Mouse (Mus musculus) granulocyte monocyte progenitor cell, adult 5-6 weeks (primary cell): Measurements from ENCODE around the gene Sfrp5. TPM values are rescaled to one million over a fixed set of nuclear protein-coding genes. Genes with fewer than 3 reads are reported as not detected.
A peak's percentile ranks its signal among the peaks of the same experiment; 100 is the strongest.

Source experiments
- ATAC-seq: replicated peaks from 2 replicates; pipeline ENCODE4 v1.8.0; 2016; ENCODE audit warnings: mild to moderate bottlenecking, moderate TSS enrichment, inconsistent platforms; ENCODE audit not compliant: poor library complexity, severe bottlenecking
- total RNA-seq, 2 experiments: library from RNA; stranded (forward) in 1 of 2; stranded (reverse) in 1 of 2; fragments of 200-712, 200-1000 nt in 1 of 2; fragments of >200 nt in 1 of 2; fragmentation: Nextera tagmentation in 1 of 2; gene quantifications; 2 replicates each; pipeline ENCODE4 v1.2.3; 2014 to 2017

The Sfrp5 gene
- total RNA-seq (2014; fragmentation: Nextera tagmentation) (not detected in 2 replicates), total RNA-seq (2017) (not detected in 2 replicates)

DNA sequence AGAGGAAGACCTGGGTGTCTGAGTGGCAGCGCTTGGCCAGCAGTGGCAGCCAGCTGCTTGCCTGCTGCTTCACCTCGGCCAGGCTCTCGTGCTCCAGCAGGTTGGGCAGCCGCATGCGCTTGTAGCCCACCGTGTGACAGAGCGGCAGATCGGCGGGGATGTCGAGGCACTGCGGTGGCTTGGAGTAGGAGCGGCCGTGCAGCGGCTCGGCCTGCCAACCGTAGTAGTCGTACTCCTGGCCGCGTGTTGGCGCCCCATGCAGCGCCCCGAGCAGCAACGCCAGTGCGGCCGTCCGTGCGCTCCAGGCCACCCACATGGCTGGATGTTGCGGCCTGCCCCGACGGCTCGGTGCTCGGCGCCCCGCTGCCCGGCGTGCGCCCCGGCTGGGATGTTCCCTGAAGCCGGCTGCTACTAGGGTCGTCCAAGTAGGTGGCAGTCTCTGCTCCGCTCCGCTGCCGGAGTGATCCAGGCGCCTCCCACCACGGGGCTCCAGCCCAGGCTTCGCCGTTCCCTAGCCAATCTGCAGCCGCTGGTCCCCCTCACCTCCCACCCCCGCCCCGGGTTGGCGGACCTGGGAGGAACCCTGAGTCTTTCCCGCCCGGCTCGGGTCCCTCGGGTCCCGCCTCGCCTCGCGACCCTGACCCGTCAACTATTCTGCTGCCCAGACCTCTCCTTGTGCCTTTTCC lies at the start of gene Sfrp5:
Sfrp5 (minus strand) TSS at position 557 of the 686 bp plus-strand sequence.
- peak; percentile 28 for ATAC-seq

DNA sequence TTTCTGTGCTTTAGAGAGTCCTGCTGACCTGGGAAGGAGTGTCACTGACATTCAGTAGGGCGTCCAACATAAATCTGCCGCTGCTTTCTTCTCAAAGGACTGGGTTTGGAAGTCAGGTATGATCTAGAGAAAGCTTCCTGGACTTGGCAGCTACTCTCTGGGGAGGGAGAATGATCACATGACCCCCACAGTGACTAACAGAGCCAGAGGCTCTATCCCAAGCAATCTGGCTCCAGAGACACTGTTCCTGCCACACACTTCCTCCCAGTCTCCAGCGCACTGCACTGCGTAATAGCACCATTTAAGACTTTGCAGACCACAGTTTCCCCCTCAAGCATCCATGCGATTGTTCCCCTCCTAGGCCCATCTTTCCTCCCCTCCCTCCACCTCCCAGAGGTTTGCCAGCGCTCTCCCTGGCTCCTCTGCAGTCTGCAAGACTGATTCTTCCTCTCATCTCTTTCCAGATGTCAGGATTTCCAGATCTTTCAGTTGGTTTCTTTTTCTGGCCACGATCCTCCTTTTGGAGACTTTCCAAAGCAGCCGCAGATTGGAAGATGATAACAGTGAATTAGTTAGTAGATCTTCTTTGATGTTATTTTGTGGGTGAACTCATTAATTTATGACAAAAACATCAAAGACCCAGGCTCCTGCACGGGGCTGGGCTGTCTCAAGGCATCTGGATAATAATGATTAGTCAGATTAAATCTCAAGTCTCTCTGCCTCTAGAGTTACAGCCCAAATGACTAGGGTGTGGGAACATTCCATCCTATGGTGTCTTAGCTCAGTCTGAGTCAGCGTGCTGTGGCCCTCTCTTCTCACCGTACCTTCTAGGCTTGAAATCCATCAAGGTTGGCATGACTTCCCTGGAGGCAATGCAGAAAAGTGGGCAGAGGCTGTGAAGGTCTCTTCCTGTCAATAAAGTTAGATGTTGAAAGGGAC lies 48.2 kb upstream of the Sfrp5 start:
- no peak for ATAC-seq

DNA sequence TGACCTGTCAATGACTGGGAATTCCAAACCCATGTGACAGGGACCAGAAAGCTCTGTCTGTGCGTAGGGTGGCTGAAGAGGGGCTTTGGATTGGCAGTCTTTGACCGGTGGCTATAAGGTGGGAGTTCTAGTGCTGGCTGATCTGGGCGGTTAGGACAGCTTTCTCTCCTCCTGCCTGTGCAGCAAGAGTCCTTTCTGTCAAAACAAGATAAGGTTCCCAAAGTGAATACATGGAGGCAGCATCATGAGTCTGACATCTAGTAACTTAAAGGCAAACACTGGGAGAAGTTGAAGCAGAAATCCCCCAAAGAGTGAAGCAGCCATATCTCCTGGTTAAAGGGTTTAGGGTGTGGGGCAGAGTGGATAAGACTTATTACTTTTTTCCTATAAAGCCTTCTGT lies 45.5 kb upstream of the Sfrp5 start, which contains the start of gene Golga7b:
Golga7b (plus strand) TSS at position 56 of the 400 bp plus-strand sequence.
- no peak for ATAC-seq

DNA sequence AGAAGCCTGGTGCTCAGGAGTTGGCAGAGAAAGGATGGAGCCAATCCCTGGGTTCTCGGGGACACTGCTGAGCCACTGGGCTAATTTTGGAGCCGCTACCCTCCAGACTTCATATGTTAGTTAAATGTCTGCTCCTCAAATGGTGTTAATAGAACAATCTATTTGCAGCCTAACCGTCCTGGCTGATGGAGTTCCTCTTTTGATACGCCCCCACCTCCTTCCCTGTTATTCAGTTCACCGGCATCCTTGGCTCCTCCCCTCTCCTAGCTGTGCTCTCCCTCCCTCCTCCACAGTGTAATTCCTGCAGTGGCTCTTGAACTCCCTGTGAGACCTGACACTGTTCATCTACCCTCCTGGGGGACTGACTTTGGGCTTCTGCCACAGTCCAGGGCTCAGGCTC lies 44.6 kb upstream of the Sfrp5 start:
- no peak for ATAC-seq

DNA sequence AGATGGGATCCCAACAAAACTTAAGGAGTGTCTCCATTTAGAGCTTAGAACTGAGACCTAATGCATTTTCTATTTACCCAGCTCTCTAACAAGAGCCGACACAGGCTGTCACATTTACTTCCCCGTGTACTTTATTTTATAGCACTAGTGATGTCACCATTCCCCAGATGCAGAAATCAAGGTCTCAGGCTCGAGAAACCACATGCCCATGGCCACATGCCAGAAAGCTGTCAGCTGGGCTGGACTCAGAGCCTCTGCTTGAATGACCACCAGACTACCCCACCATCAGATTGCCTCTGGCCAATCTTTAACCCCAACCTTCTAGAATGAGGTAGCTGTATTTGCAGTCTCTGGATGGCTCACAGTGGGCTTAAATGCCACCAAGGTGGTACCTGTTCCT lies 41.3 kb upstream of the Sfrp5 start:
- no peak for ATAC-seq

DNA sequence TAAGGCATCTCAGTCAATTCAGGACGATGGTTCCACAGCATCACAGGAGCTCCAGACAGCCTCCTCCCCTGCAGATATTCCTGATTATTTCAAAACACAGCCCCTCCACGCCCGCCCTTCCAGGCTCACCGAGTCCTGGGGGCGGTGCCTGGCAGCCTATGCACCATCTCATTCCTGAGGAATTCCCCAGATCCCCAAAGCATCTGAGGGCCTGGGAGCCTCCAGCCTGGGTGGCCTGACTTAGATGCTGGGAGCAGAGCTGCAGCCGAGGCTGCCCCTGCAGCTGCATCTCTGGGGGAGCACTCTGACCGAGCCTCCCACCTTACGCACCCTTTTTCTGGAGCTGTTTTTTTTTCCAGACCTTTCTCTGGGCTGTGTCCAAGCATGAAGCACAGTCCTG lies 38.8 kb upstream of the Sfrp5 start:
- ATAC-seq: no peak

DNA sequence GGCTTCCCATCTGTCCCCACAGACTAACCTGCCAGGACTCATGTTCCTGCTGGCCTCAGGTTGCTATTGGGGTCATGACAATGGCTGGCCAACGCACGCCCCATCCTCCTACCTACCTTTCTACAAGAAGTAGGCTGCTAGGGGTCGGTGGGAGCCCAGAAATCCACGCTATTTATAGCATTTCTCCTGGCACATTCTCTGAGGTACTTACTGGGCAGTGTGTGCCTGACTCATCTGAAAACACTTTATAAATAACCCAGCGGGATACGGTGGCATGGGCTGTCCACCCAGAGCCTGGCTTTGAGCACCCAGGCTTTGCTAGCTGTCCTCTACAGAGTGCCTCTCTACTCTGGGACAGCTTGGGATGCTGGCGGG lies 36.3 kb upstream of the Sfrp5 start:
- no peak for ATAC-seq

DNA sequence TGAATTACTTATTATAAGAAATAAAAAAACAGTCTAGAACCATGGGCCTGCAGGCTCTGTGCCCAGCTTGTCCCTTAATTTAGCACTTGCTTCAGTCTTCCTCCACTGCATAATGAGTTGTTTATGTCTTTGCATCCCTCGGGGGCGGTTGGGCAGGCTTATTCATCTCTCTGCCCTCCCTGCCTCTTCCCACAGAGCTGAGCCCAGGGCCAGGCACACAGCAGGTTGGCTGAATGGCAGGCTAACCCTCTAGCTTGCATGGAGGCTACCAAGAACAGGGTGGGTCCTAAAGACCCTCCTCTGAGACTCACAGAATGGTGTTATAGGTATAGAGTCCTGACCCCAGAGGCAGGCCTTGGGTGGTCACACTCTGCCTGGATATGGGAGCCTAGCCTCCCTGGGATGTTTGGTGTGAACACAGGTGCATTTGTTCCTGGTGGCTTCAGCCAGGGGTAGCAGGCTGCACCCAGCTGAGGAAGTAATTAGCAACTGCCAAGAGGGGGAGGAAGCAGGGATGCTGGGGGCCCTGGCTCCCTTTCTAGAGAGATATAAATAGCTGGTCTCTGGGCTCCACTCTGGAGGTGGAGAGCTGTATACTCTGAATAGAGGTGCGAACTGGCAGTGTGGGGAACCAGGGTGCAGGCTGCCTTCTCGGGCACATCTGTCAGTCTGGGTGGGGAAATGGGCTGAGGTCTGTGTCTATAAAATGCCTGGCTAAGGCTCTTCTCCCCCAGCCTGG lies 35.7 kb upstream of the Sfrp5 start:
- ATAC-seq: no peak

DNA sequence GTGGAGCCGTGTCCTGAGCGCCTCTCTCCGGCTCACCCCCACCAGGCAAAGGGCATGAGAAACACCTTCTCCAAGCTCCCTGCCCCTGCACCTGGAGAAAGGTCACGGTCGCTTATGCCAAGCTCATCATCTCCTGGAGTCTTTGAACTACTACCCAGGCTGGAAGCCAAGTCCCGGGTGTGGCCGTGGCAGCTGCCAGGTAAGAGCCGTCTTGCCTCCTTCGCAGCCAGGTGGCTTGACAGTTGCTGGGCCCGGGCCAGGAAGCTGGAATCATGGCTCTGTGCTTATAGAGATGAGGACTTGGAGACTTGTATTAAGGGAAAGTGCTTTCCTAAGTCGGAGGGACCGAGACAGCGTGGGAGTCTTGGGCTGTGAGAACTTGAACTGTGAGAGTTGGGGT lies 28.9 kb upstream of the Sfrp5 start:
- no peak for ATAC-seq

DNA sequence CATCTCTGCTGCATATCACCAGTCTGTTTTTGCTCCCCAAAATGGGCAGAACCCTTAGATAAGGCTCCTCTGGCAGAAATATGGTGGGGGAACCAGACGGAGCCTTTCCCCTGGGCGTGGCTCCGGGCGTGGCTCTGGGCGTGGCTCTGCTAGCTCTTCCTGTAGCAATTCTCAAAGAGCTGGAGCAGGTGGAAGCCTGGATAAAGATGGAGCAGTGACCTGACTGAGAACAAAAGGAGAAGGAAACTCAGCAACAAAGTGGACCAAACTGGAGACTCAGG lies 28.2 kb upstream of the Sfrp5 start:
- no peak for ATAC-seq

DNA sequence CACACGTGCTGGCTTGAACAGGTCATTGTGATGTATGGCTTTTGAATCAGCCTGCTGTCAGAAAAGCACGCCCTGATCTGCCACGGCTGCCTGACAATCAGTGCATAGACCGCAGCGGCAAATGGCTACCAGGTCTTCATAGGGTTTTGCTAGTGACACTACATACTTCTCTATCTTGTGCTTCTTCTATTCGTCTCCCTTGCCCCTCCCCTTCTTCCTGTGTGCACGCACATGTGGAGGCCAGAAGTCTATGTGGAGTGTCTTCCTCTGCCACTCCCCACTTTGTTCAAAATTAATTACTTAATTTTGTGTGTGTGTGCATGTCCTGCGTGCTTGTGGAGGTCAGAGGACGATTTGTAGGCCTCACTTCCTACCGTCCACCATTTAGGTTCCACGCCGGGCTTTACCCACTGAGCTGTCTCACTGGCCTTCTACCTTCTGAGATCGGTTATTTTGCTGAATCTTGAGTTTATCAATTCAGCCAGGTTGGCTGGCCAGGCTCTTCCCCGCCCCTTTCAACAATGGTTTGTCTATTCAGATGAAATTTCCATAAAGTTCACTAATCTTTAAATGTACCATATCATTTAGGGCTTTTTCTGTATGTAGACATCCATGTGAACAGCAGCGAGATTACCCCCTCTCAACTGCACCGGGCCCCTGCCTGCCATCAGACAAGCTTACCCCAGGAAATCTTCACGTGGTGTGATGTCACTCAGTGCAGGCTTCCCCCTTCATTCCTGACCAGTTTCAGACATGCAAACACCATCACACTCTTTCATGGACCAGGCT lies 27.6 kb upstream of the Sfrp5 start:
- no peak for ATAC-seq

DNA sequence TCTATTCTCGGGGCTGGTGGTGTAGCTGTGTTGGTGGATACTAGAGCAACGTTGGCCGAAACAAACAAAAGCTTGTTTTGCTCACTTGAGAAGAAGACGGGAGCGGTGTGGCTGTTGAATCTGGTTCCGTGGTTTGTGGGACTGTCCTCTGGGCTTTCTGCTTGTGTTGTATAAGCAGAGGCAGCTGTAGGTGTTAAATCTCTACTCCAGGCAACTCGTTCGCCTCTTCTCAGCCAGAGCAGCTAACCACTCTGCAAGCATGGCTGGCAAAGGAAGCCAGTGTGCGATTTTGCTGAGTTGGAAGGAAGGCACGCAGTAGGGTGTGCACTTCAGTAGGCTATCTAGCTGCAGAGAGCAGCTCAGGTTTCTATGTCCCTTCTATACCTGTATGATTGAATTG lies 24.4 kb upstream of the Sfrp5 start:
- ATAC-seq: no peak

DNA sequence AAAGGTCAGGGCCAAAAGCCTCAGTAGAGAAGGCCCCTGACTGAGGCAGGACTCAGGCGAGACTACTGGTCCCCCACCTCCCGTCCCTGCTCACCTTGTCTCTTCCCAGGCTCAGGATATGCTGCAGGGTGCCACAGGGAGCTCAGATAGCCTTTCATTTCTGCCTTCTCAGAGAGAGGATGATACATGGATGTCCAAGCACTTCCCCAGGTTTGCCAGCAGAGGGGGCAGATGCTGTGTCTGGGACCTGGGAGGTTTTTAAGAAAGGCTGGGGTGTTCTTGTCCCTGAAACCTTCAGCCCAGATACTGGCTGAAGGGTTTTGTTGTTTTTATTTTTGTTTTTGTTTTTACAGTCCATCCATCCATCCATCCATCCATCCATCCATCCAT lies 15.3 kb upstream of the Sfrp5 start:
- ATAC-seq: peak; percentile 53; the same call in 1 of the 2 replicates

DNA sequence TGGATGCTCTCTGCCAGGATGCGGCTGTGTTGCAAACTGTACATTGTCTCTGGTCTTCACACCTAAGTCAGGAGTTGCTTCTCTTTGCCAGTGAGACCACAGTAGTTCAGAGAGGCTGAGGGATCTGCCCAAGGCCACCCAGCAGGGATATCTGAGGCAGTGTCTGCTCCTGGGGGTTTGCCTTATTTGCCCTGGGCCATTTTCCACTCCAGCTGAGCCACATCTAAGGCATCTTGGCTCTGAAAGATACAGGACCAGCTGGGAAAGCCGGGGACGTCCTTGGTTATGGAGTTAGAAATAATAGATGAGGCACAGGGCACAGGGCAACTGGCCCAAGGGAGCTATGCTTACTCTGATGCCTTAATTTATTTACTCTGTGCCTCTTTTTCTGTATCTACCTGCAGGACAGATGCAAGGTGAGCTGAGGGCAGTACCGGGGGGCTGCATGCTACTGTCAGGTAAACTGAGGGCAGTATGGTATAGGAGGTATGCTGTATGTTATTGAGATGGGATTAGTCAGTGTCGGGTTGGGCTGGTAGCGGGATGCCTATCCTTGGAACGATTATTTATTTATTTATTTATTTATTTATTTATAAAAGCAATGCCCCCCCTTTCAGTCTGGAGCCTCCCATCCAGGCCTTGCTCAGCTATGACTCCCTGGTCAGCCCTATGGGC lies 14.8 kb upstream of the Sfrp5 start:
- ATAC-seq: no peak

DNA sequence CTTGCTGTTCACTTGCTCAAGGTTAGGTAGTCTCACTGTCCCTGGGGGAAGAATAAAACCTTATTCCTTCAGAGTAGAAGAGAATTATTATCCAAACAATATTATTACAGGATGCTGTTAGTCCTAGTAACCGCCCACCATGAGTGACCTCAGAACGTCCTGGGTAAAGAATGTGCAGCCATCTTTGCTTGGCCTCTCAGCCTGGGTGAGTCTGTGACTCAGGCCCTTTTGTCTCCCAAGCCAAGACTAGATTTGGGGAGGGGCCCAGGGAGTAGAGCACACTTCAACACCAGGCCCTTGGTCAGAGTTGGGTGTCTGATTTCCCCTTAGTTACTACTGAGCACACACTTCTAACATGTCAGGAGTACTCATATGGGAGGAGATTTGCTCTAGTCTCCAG lies 12.5 kb upstream of the Sfrp5 start:
- ATAC-seq: no peak

DNA sequence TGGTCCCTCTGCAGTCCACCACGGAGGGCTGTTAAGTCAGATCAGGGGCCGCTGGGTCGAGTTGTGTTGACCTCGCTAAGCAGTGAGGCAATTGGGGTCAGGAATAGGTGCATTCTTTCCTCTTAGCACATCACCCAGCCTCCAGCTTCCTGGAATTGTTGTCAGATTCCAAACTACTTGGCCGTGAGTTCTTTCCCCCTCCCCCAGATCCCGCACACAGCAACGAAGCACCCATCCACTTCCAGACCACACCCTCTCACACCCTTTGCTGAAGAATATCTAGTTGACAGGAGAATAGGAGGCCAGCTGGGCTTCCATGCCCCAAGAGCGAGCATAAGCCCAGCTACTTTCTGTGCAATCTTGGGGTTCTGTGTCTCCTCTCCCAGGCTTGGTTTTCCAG lies 9.9 kb upstream of the Sfrp5 start:
- no peak for ATAC-seq

DNA sequence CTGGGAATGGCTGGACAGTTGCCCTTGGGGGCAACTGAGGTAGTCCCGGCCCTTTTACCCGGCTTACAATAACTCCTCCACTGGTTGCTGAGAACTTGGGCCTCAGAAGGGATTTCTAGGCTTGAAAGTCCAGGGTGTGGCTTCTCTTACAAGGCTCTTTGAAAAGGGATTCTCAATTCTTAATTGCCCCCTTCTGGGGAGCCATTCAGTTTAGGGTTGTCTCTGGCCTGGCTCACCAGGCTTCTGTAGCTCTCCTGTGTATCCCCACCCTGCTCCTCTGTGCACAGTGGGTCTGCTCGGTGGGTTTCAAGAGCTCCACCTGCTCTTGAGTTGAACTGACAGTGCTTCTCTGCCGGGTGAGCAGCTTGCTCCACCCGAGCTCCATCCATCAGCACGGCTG lies 7.9 kb upstream of the Sfrp5 start:
- no peak for ATAC-seq

DNA sequence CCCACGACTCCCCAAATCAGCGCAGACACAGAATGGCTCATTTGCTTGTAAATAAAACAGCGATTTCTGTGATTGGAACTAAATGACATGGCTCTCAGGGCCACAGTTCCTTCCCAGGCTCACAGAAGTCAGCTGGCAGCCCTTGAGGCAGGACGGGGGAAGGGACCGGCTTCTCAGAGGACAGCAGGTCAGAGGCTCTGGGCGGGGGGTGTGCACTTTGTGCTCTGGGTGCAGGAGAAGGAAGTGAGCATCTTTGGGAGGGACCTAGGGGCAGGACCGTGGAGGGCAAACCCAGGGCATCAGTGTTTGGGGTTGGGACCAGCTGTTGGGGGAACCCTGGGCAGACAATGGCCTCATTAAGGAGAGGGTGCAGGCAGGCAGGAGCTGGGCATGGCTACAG lies 7.4 kb upstream of the Sfrp5 start:
- ATAC-seq: no peak

DNA sequence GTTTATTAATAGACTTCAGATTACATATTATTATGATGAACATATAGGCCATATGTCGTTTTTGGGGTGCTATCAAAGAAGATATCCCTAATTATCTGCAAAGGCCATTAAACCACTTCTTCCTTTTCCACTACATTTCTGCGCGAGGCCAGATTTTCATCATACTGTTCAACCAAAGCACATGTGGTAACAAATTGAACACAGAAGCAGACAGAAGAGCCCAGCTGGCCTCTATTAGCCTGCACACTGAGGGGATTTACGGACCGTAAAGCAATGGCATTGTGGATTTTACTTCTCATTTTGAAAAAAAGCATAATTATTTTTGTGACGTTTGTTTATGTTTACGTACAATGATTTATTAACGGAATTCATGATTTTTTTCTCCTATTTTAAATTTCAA lies 3.1 kb upstream of the Sfrp5 start:
- ATAC-seq: no peak

DNA sequence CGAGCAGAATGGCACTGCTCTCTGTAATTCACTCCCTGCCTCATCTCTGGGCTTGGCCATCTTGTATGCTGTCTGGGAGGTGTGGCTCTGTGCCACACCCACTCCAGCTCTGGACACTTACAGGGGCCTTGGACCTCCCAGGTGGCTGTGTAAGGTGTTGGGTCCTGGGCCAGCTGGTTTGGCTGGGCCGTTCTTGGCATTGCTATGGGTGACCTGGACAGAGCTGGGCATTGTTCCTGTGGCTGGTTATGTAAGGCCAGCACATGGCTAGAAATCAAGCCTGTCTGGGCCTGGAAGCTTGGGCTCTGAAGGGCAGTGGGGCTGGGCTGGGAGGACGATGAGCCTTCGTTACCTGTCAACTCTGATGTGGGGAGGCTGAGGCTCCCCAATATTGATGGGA lies 2.3 kb upstream of the Sfrp5 start:
- ATAC-seq: no peak
